Mouse (Mus musculus) midbrain, embryonic 14.5 days (tissue): ENCODE results near the gene Tmco5b. TPM values are rescaled to one million over a fixed set of nuclear protein-coding genes. Genes with fewer than 3 reads are reported as not detected.
A peak's percentile ranks its signal among the peaks of the same experiment; 100 is the strongest.

Experiments used
- ATAC-seq: fragments of 200-750 bp; cut with Nextera tagmentation; 2 replicates; pipeline ENCODE4 v1.8.0; 2017; ENCODE audit warnings: moderate number of reproducible peaks, moderate library complexity; ENCODE audit not compliant: low FRiP score, low TSS enrichment
- DNase-seq: peaks from one replicate; pipeline ENCODE4 v3.0.0-alpha.2; 2015
- H3K27ac ChIP-seq: fragments of 300-500 bp; sonication (generic); replicated peaks from 2 replicates; pipeline ENCODE4 v1.5.1; 2014; ENCODE audit warnings: mild to moderate bottlenecking, low read depth, low read length, moderate library complexity
- H3K27me3 ChIP-seq: fragments of 300-500 bp; sonication (generic); 2 replicates; pipeline ENCODE4 v1.6.1; 2014; ENCODE audit warnings: low read length, control low read depth, mixed read lengths; ENCODE audit not compliant: control insufficient read depth, insufficient read depth
- H3K36me3 ChIP-seq: fragments of 300-500 bp; sonication (generic); 2 replicates; pipeline ENCODE4 v1.6.1; 2014; ENCODE audit warnings: low read length, control low read depth; ENCODE audit not compliant: control insufficient read depth, insufficient read depth
- H3K4me1 ChIP-seq: fragments of 300-500 bp; sonication (generic); 2 replicates; pipeline ENCODE4 v1.6.1; 2014; ENCODE audit warnings: mild to moderate bottlenecking, antibody characterized with exemption, low read length, control low read depth; ENCODE audit not compliant: control insufficient read depth, insufficient read depth
- H3K4me2 ChIP-seq: fragments of 300-500 bp; sonication (generic); 2 replicates; pipeline ENCODE4 v1.6.1; 2014; ENCODE audit warnings: mild to moderate bottlenecking, low read length, moderate library complexity
- H3K4me3 ChIP-seq: fragments of 300-500 bp; sonication (generic); replicated peaks from 2 replicates; pipeline ENCODE4 v1.5.1; 2014; ENCODE audit warnings: low read depth, low read length
- H3K9ac ChIP-seq: fragments of 300-500 bp; sonication (generic); replicated peaks from 2 replicates; pipeline ENCODE4 v1.6.1; 2014; ENCODE audit warnings: mild to moderate bottlenecking, low read length, moderate library complexity
- H3K9me3 ChIP-seq: fragments of 300-500 bp; sonication (generic); 2 replicates; pipeline ENCODE4 v1.6.1; 2016; ENCODE audit warnings: low read length, control low read depth, mixed read lengths; ENCODE audit not compliant: control insufficient read depth
- WGBS: fragments of 180-500 bp; shearing (Covaris S2); extraction: QIAGEN DNeasy Blood & Tissue Kit; methylation state at CpG from one replicate; pipeline ENCODE4 v1.1.7; 2014; 5-methylcytosine and 5-hydroxymethylcytosine counted together
- polyA plus RNA-seq: library from polyadenylated mRNA; unstranded; fragments of >200 nt; fragmentation: Nextera tagmentation; extraction: Ambion mirVana; gene quantifications from 2 replicates; pipeline ENCODE4 v1.2.1, GENCODE M21; 2014

Gene Tmco5b
- not detected in 2 replicates for polyA plus RNA-seq

DNA sequence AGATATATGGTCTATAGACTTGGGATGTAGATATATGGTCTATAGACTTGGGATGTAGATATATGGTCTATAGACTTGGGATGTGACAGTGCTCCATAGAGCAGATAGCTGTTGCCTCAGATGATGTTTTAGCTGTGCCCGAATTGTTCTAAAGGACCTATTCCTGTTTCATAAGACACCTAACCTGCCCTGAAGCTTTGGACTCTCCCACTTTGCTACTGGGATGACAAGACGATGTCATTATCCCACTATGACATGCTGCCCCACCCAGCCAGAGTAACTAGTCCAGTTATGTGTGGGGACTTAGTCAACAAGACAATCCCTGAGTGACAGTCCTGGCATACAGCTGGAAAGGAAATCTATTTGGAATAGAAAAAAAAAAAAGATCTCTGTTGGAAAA is at the start of gene Tmco5b:
TSS of gene Tmco5b (plus strand) at position 301 of the 400 bp plus-strand sequence.
- Histone ChIP-seq H3K27ac (no peak within 1 kb of the TSS), H3K36me3 (no peaks in the 10 kb centered on the region), H3K9me3 (no peaks in the 10 kb centered on the region), H3K4me1 (no peaks in the 10 kb centered on the region), H3K27me3 (no peaks in the 10 kb centered on the region), H3K9ac (no peak within 1 kb of the TSS), H3K4me2 (no peak within 1 kb of the TSS), H3K4me3 (no peak within 1 kb of the TSS)
- WGBS = 95% methylated on average over 2 of the region's 2 CpGs
- ATAC-seq = no peak
- DNase-seq = no peak

DNA sequence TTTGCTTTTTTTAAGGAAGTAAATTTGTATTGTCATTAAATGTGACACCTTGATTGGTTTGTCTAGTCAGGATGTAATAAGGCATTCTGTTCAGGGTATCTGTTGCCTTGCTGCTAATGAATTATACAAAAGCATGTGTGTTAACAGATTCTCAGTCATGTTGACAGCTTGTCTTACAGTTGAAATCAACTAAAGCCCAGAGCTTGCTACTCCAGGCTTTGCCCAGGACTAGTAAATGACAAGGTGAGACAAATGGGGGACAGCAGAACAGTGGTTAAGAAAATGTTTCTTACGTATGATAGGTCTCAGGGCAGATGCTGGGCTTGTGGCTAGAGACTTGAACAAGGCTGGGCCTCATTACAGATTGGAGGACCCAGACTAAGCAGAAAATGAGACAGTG is 48.5 kb upstream of the Tmco5b start:
- ATAC-seq (no peak), DNase-seq (no peak)
- H3K27ac ChIP-seq = no peak overlapping the region
- H3K27me3 ChIP-seq = no peaks in the 10 kb centered on the region
- H3K4me3 ChIP-seq = no peak overlapping the region
- H3K36me3 ChIP-seq = no peaks in the 10 kb centered on the region
- no peak overlapping the region for H3K9ac ChIP-seq
- WGBS = 64% methylated on average over 1 of the region's 1 CpGs
- no peak overlapping the region for H3K4me2 ChIP-seq
- no peaks in the 10 kb centered on the region for H3K9me3 ChIP-seq
- no peaks in the 10 kb centered on the region for H3K4me1 ChIP-seq

DNA sequence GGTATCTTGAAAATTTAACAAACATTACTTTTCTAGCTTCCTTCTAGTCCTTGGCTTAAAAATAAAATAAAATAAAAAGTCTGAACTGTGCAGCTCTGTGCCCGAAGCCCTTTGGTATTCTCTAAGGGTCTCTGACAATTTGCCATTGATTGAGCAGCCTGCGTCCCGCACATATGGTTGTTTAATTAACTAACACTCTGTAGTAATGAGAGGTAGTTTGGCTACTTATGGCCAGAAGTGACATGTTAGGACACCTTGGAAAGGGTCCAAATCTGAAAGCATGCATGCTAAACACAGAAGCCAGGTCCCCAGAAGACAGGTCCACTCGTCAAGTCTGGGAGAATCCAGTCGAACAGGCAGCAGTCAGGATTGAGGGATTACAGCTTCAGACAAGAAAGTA is 46.7 kb upstream of the Tmco5b start:
- Histone ChIP-seq H3K27me3 (no peaks in the 10 kb centered on the region), H3K36me3 (no peaks in the 10 kb centered on the region), H3K4me3 (no peak overlapping the region), H3K4me2 (no peak overlapping the region), H3K4me1 (no peaks in the 10 kb centered on the region), H3K9me3 (no peaks in the 10 kb centered on the region), H3K27ac (no peak overlapping the region), H3K9ac (no peak overlapping the region)
- ATAC-seq = no peak
- 75% methylated on average over 5 of the region's 5 CpGs for WGBS
- DNase-seq = no peak

DNA sequence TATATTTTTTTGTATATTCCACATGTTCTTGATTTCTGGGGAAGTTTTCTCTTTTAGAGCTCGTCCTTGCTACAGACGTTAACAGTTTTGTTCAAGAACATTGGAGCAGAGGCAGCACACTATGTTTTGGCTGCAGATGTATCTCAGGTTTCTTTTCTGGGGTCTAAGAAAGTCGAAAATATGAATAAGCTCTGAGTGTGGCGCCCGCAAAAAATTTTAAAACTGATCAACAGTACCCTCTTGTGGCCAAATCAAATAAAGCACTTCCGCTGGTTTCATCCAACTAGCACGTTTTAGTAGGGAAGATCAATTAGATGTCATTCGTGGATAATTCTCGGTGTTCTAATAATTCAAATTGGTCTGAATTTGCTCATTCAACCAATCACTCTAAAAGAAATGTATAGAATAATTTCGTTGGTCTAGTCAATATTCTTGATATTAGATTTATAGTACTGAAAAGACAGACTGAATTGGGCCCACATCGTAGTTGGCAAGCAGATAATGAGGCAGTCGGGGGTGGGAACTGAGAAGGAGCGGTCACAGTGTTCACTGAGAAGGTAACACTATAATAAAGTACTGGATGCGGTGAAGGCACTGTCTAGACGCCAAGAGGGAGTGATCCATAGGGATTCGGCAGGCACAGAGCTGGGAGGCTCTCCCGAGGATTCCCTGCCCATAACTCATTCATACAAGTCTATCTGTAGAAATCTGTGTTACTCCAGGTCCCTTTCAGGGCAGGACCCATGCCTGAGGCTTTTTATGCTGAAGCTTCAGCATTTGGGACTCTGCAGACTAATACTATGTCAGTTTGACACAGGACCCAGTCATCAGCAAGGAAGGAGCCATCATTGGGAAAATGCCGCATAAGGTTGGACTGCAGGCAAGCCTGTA is 17.1 kb downstream of the Tmco5b start:
- Histone ChIP-seq H3K4me1 (no peaks in the 10 kb centered on the region), H3K27me3 (no peaks in the 10 kb centered on the region), H3K27ac (no peak overlapping the region), H3K9ac (peak overlapping the region; percentile 23; the same call in 1 of the 2 replicates), H3K36me3 (no peaks in the 10 kb centered on the region), H3K4me3 (no peak overlapping the region), H3K4me2 (no peak overlapping the region; the same call in 1 of the 2 replicates), H3K9me3 (no peaks in the 10 kb centered on the region)
- peak; percentile 85 for DNase-seq
- peak; percentile 48; the same call in 1 of the 2 replicates for ATAC-seq
- WGBS = 40% methylated on average over 18 of the region's 18 CpGs

DNA sequence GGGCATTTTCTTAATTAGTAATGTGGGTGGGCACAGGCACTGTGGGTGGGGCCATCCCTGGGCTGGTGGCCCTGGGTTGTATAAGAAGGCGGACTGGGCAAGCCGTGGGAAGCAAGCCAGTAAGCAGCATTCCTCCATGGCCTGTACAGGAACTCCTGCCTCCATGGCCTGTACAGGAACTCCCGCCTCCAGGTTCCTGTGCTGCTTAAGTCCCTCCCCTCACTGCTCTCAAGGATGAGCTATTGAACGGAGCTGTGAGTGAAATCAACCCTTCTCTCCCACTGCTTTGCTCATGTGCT is 17.7 kb downstream of the Tmco5b start:
- no peaks in the 10 kb centered on the region for H3K27me3 ChIP-seq
- H3K9me3 ChIP-seq = no peaks in the 10 kb centered on the region
- no peak overlapping the region for H3K4me2 ChIP-seq
- H3K9ac ChIP-seq = no peak overlapping the region
- ATAC-seq (peak; percentile 62; the same call in 1 of the 2 replicates), DNase-seq (no peak)
- H3K27ac ChIP-seq = no peak overlapping the region
- H3K4me3 ChIP-seq = no peak overlapping the region
- no peaks in the 10 kb centered on the region for H3K36me3 ChIP-seq
- WGBS = 75% methylated on average over 4 of the region's 4 CpGs
- no peaks in the 10 kb centered on the region for H3K4me1 ChIP-seq

DNA sequence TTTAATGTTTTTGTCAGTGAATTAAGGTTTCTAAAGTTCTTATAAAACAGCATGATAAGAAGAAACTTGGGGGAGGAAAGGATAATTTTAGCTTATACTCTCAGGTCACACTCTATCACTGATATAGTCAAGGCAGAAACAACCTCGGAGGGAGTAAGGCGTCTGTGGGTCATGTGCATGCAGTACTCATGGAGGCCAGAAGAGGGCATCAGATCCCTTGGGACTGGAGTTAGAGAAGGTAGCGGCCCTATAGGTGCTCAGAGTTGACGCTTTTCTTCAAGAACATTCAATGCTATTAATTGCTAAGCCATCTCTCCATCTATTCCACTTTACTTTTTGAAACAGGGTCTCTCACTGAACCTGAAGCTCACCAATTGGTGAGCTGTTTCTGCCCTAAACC is 19.8 kb downstream of the Tmco5b start:
- DNase-seq (peak; percentile 73), ATAC-seq (no peak)
- Histone ChIP-seq H3K36me3 (no peaks in the 10 kb centered on the region), H3K9me3 (no peaks in the 10 kb centered on the region), H3K27ac (no peak overlapping the region), H3K9ac (no peak overlapping the region), H3K4me3 (no peak overlapping the region), H3K4me2 (no peak overlapping the region), H3K27me3 (no peaks in the 10 kb centered on the region), H3K4me1 (no peaks in the 10 kb centered on the region)
- WGBS = 15% methylated on average over 4 of the region's 4 CpGs

DNA sequence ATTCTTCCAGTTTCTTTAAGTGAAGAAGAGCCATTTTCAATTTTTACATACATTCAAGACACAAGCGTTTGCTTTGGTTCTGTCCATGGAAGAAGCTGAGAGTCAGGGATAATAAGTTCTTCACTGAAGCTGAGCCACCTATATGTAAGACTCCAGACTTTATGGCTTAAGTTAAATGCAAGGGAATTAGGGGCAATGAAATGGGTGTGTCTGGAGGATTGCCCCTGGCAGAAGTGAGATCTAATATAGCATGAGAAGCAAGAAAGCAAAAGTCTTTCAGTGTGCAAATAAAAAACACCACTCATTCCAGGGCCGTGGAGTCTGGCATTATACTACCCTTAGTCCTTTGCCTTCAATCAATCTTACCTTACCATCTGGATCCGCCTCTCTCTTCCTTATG is 25.7 kb downstream of the Tmco5b start:
- no peak overlapping the region for H3K4me3 ChIP-seq
- no peaks in the 10 kb centered on the region for H3K4me1 ChIP-seq
- H3K27me3 ChIP-seq = no peaks in the 10 kb centered on the region
- no peak overlapping the region for H3K4me2 ChIP-seq
- no peaks in the 10 kb centered on the region for H3K36me3 ChIP-seq
- DNase-seq (no peak), ATAC-seq (no peak)
- H3K9me3 ChIP-seq = no peaks in the 10 kb centered on the region
- 85% methylated on average over 3 of the region's 3 CpGs for WGBS
- H3K27ac ChIP-seq = no peak overlapping the region
- H3K9ac ChIP-seq = no peak overlapping the region

DNA sequence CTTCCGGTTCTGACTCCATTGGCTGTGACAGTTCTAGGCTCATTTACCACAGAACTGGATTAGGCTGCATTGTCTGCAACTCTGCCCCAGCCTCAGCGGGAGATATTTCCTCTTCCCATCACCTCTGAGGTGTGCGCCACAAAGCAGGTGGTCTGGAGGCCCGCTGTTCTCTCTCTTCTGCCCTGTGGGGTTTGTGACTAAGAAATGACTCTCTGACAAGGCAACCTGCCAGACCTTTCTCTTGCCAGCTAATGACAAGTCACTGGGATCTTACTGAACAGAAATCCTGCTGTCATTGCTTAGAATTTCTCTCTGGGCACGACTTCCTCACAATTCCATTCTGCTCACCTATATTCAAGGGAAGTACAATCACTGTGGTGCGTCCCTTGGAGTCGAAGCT is 37.5 kb downstream of the Tmco5b start:
- no peak overlapping the region for H3K27ac ChIP-seq
- DNase-seq (no peak), ATAC-seq (no peak)
- 29% methylated on average over 7 of the region's 7 CpGs for WGBS
- peaks cover 4% of the 10 kb centered on the region; the same call in 1 of the 2 replicates for H3K4me1 ChIP-seq
- no peaks in the 10 kb centered on the region for H3K36me3 ChIP-seq
- H3K4me3 ChIP-seq = no peak overlapping the region
- H3K4me2 ChIP-seq = no peak overlapping the region
- H3K27me3 ChIP-seq = no peaks in the 10 kb centered on the region
- no peak overlapping the region for H3K9ac ChIP-seq
- no peaks in the 10 kb centered on the region for H3K9me3 ChIP-seq
